Mouse (Mus musculus) hindbrain, embryonic 15.5 days (tissue): Measurements from ENCODE around the gene E2f8. TPM values are rescaled to one million over a fixed set of nuclear protein-coding genes. Genes with fewer than 3 reads are reported as not detected.

Experiments used
- ATAC-seq: fragments of 200-750 bp; cut with Nextera tagmentation; 2 replicates; pipeline ENCODE4 v1.8.0; 2017; ENCODE audit warnings: low read depth, moderate number of reproducible peaks, moderate TSS enrichment; ENCODE audit not compliant: low FRiP score
- H3K27ac ChIP-seq: fragments of 300-500 bp; sonication (generic); replicated peaks from 2 replicates; pipeline ENCODE4 v1.5.1; 2015; ENCODE audit warnings: mild to moderate bottlenecking, inconsistent platforms
- H3K27me3 ChIP-seq: fragments of 300-500 bp; sonication (generic); 2 replicates; pipeline ENCODE4 v1.6.1; 2015; ENCODE audit warnings: control low read depth, inconsistent platforms
- H3K36me3 ChIP-seq: fragments of 300-500 bp; sonication (generic); 2 replicates; pipeline ENCODE4 v1.6.1; 2015; ENCODE audit warnings: control low read depth, inconsistent platforms
- H3K4me1 ChIP-seq: fragments of 300-500 bp; sonication (generic); replicated peaks from 2 replicates; pipeline ENCODE4 v1.6.1; 2015; ENCODE audit warnings: control low read depth, inconsistent platforms
- H3K4me2 ChIP-seq: fragments of 300-500 bp; sonication (generic); 2 replicates; pipeline ENCODE4 v1.6.1; 2015; ENCODE audit warnings: moderate library complexity, mild to moderate bottlenecking, inconsistent platforms
- H3K4me3 ChIP-seq: fragments of 300-500 bp; sonication (generic); 2 replicates; pipeline ENCODE4 v1.5.1; 2015; ENCODE audit warnings: mild to moderate bottlenecking, inconsistent platforms
- H3K9ac ChIP-seq: fragments of 300-500 bp; sonication (generic); 2 replicates; pipeline ENCODE4 v1.6.1; 2015; ENCODE audit warnings: inconsistent platforms
- H3K9me3 ChIP-seq: fragments of 300-500 bp; sonication (generic); 2 replicates; pipeline ENCODE4 v1.6.1; 2016; ENCODE audit warnings: control low read depth, inconsistent platforms
- WGBS: fragments of 180-500 bp; shearing (Covaris S2); methylation state at CpG from one replicate; pipeline ENCODE4 v1.1.7; 2015; 5-methylcytosine and 5-hydroxymethylcytosine counted together
- polyA plus RNA-seq: library from polyadenylated mRNA; unstranded; fragments of >200 nt; fragmentation: Nextera tagmentation; extraction: Ambion mirVana; gene quantifications from 2 replicates; pipeline ENCODE4 v1.2.1, GENCODE M21; 2015

Gene E2f8
- polyA plus RNA-seq = 3.4 and 4.4 TPM in 2 replicates

DNA sequence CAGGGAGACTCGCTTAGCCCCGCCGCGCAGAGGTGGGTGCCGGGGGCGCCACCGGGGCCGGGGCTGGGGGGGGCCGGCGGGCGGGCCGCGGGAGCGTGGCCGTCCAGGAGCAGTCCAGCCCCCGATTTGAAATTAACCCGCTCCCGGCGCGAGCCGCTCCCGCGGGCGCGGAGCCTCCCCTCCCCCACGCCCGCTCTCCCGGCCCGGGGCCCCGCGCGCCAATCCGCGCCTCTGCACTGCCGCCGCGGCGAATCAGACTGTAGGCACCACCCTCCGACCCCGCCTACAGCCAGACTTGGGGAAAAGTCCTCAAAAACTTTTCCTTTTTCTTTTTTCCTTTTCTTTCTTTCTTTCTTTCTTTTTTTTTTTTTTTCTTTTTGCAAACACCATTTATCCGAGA lies at the start of gene E2f8:
TSS of gene E2f8 (minus strand) at position 111 of the 400 bp plus-strand sequence.
- peak; percentile 54 for ATAC-seq
- Histone ChIP-seq H3K4me1 (peaks cover 16% of the 10 kb centered on the region), H3K4me2 (peak within 1 kb of the TSS; percentile 99), H3K36me3 (no peaks in the 10 kb centered on the region), H3K27ac (no peak within 1 kb of the TSS), H3K27me3 (peaks cover 18% of the 10 kb centered on the region), H3K4me3 (peak within 1 kb of the TSS; percentile 59), H3K9ac (peak within 1 kb of the TSS; percentile 41), H3K9me3 (no peaks in the 10 kb centered on the region)
- under 1% methylated on average over 38 of the region's 41 CpGs for WGBS

- 30% methylated on average over 5 of the region's 5 CpGs for WGBS
These were observed 49.0 kb upstream of the E2f8 start for GRCm38 (mm10) chr7:48930399-48930798.

GRCm38 (mm10) chr7:48928364-48928763 lies 47.0 kb upstream of the E2f8 start:
- Histone ChIP-seq H3K4me1 (no peaks in the 10 kb centered on the region), H3K4me2 (no peak overlapping the region), H3K9ac (no peak overlapping the region), H3K36me3 (no peaks in the 10 kb centered on the region), H3K27me3 (no peaks in the 10 kb centered on the region), H3K4me3 (no peak overlapping the region), H3K9me3 (no peaks in the 10 kb centered on the region), H3K27ac (no peak overlapping the region)
- 21% methylated on average over 3 of the region's 3 CpGs for WGBS
- no peak for ATAC-seq

More at GRCm38 (mm10) chr7:48930399-48930798, 49.0 kb upstream of the E2f8 start:
- Histone ChIP-seq H3K27ac (no peak overlapping the region), H3K36me3 (no peaks in the 10 kb centered on the region), H3K4me3 (no peak overlapping the region), H3K27me3 (no peaks in the 10 kb centered on the region), H3K4me2 (no peak overlapping the region), H3K4me1 (no peaks in the 10 kb centered on the region), H3K9me3 (no peaks in the 10 kb centered on the region), H3K9ac (no peak overlapping the region)
- peak; percentile 38; the same call in 1 of the 2 replicates for ATAC-seq

DNA sequence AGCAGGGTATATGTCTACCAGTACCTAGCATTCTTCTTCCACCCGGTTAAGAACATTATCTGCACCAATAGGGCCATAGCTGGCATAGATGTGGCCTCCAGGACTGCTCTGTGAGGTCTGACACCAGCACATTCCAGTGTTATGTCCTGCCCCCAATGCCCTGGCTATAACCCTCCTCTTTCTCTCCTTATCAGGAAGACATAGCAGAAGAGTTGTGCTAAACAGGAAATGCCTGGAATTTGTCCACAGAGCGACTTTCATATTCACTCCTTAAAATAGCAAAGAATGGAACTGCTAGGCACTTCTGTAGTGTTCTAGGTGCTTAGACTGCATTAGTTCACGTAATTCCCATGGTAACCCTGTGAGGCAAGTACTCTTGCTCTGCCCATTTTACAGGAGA lies 43.8 kb upstream of the E2f8 start:
- H3K27me3 ChIP-seq = no peaks in the 10 kb centered on the region
- H3K4me3 ChIP-seq = no peak overlapping the region
- H3K9me3 ChIP-seq = no peaks in the 10 kb centered on the region
- H3K36me3 ChIP-seq = no peaks in the 10 kb centered on the region
- H3K4me1 ChIP-seq = peaks cover 5% of the 10 kb centered on the region; the same call in 1 of the 2 replicates
- no peak for ATAC-seq
- H3K4me2 ChIP-seq = no peak overlapping the region
- H3K9ac ChIP-seq = no peak overlapping the region
- WGBS = 93% methylated on average over 3 of the region's 3 CpGs
- H3K27ac ChIP-seq = no peak overlapping the region

GRCm38 (mm10) chr7:48923620-48924019 lies 42.2 kb upstream of the E2f8 start:
- H3K9me3 ChIP-seq = no peaks in the 10 kb centered on the region
- H3K4me3 ChIP-seq = no peak overlapping the region
- H3K4me2 ChIP-seq = no peak overlapping the region
- 83% methylated on average over 10 of the region's 10 CpGs for WGBS
- H3K9ac ChIP-seq = no peak overlapping the region
- no peaks in the 10 kb centered on the region for H3K27me3 ChIP-seq
- H3K27ac ChIP-seq = no peak overlapping the region
- no peak for ATAC-seq
- no peaks in the 10 kb centered on the region for H3K36me3 ChIP-seq
- peaks cover 5% of the 10 kb centered on the region; the same call in 1 of the 2 replicates for H3K4me1 ChIP-seq

DNA sequence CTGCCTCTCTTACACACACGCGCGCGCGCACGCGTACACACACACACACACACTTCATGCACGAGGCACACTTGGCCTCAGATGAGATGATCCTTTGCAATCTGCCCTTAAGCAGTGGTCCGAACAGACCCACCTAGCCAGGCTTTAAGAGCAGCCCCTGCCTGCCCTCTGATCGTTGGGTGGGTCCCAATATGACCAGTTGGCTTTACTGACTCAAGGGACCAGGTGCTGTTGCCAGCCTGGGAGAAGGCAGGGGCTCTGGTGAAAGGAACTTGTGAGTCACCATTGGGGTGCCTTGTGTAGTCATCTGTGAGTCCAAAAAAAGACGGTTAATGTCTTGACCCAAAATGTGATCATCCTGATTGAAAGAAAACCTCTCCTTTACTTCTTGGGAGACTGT lies 37.0 kb upstream of the E2f8 start:
- Histone ChIP-seq H3K4me2 (no peak overlapping the region), H3K27me3 (no peaks in the 10 kb centered on the region), H3K27ac (no peak overlapping the region), H3K9me3 (no peaks in the 10 kb centered on the region), H3K4me3 (no peak overlapping the region), H3K4me1 (peaks cover 21% of the 10 kb centered on the region), H3K36me3 (no peaks in the 10 kb centered on the region), H3K9ac (no peak overlapping the region)
- ATAC-seq = no peak
- WGBS = 21% methylated on average over 11 of the region's 11 CpGs

DNA sequence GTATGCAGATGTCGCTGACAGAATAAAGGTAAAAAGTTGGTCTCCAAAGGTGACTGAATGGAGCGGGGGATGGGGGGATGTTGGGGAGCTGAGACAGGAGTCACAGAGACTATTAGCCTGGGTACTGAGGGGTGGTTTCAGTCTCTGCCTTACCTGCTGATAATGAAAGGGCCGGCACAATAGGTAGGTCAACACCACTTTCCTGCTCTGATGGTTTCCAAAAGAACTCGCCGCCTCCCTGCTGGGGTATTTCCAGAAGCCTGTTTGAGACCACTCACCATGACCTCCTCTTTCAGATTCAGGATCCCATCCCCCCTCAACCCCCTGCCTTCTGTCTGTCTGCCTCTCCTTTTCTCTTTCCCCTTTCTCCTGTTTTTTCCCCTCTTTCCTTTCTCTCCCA lies 36.6 kb upstream of the E2f8 start:
- no peak overlapping the region for H3K4me3 ChIP-seq
- H3K4me2 ChIP-seq = no peak overlapping the region
- ATAC-seq = no peak
- peaks cover 20% of the 10 kb centered on the region for H3K4me1 ChIP-seq
- H3K27ac ChIP-seq = no peak overlapping the region
- no peaks in the 10 kb centered on the region for H3K27me3 ChIP-seq
- H3K36me3 ChIP-seq = no peaks in the 10 kb centered on the region
- H3K9me3 ChIP-seq = no peaks in the 10 kb centered on the region
- WGBS = 18% methylated on average over 5 of the region's 5 CpGs
- H3K9ac ChIP-seq = no peak overlapping the region

DNA sequence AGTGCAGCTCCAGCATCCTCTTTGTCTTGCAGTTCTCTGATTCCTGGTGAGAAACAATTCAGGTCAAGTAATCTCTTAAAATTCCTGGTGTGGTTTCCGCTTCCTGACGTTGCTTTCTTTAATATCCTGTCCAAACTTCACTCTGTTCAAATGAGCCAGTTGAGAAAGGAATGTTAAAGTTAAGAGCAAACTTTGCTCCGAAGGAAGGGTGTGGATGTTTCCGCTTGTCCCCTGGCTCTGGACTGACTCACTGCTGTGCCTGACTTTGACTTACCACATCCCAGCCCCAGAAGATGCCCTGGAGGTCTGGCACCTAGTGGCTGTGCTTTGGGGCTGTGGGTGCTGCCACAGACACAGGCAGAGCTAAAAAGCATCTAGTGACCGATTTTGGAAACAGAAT lies 36.1 kb upstream of the E2f8 start:
- H3K9ac ChIP-seq = no peak overlapping the region
- no peak for ATAC-seq
- 29% methylated on average over 5 of the region's 5 CpGs for WGBS
- no peaks in the 10 kb centered on the region for H3K36me3 ChIP-seq
- no peak overlapping the region for H3K4me2 ChIP-seq
- H3K9me3 ChIP-seq = no peaks in the 10 kb centered on the region
- no peak overlapping the region for H3K27ac ChIP-seq
- H3K4me3 ChIP-seq = no peak overlapping the region
- H3K4me1 ChIP-seq = peaks cover 17% of the 10 kb centered on the region
- H3K27me3 ChIP-seq = no peaks in the 10 kb centered on the region

- Histone ChIP-seq H3K27me3 (no peaks in the 10 kb centered on the region), H3K9ac (no peak overlapping the region), H3K4me1 (peaks cover 25% of the 10 kb centered on the region), H3K36me3 (no peaks in the 10 kb centered on the region), H3K4me2 (no peak overlapping the region), H3K9me3 (no peaks in the 10 kb centered on the region), H3K4me3 (no peak overlapping the region), H3K27ac (no peak overlapping the region)
- 34% methylated on average over 12 of the region's 12 CpGs for WGBS
- 0 out of 2 replicates have a peak, but pooled peaks have one; percentile 62 for ATAC-seq
These were observed 33.5 kb upstream of the E2f8 start for GRCm38 (mm10) chr7:48914630-48915506.

GRCm38 (mm10) chr7:48911146-48911545 lies 29.8 kb upstream of the E2f8 start:
- H3K36me3 ChIP-seq = no peaks in the 10 kb centered on the region
- no peak overlapping the region for H3K9ac ChIP-seq
- no peak overlapping the region for H3K4me2 ChIP-seq
- H3K4me3 ChIP-seq = no peak overlapping the region
- peaks cover 28% of the 10 kb centered on the region for H3K4me1 ChIP-seq
- no peak for ATAC-seq
- no peaks in the 10 kb centered on the region for H3K9me3 ChIP-seq
- no peaks in the 10 kb centered on the region for H3K27me3 ChIP-seq
- no peak overlapping the region for H3K27ac ChIP-seq

DNA sequence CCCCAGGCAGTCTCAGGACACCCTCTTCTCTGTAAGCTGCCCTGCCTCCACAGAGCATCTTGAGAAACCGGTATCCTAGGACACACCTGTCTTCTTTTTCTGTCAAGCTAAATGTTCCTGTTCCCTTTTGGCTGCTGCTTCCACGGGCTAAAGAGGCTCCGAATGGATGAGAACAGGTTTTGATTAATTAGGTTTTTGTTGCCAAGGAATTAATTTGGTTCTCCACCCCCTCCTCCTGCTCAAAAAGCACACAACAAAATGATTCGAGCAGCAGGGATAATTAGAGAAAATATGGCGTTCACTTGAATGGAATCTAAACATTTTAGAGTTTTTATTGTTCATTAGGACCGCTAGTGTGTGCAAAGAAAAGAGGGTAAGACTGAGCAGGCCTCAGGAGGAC lies 28.9 kb upstream of the E2f8 start:
- peak overlapping the region; percentile 55; the same call in 1 of the 2 replicates for H3K27ac ChIP-seq
- H3K4me2 ChIP-seq = no peak overlapping the region
- H3K4me1 ChIP-seq = peaks cover 20% of the 10 kb centered on the region
- no peaks in the 10 kb centered on the region for H3K36me3 ChIP-seq
- no peaks in the 10 kb centered on the region for H3K27me3 ChIP-seq
- ATAC-seq = no peak
- H3K9ac ChIP-seq = no peak overlapping the region
- 37% methylated on average over 6 of the region's 6 CpGs for WGBS
- H3K4me3 ChIP-seq = no peak overlapping the region
- H3K9me3 ChIP-seq = no peaks in the 10 kb centered on the region

GRCm38 (mm10) chr7:48909342-48909671 lies 27.9 kb upstream of the E2f8 start:
- no peaks in the 10 kb centered on the region for H3K27me3 ChIP-seq
- H3K27ac ChIP-seq = peak overlapping the region; percentile 22; the same call in 1 of the 2 replicates
- ATAC-seq = no peak
- H3K9me3 ChIP-seq = no peaks in the 10 kb centered on the region
- H3K9ac ChIP-seq = no peak overlapping the region
- H3K4me2 ChIP-seq = no peak overlapping the region
- WGBS = 48% methylated on average over 4 of the region's 4 CpGs
- H3K36me3 ChIP-seq = no peaks in the 10 kb centered on the region
- H3K4me1 ChIP-seq = peaks cover 12% of the 10 kb centered on the region
- no peak overlapping the region for H3K4me3 ChIP-seq
